Mouse (Mus musculus): ENCODE results near the gene Safb2. TPM values are rescaled to one million over a fixed set of nuclear protein-coding genes. Genes with fewer than 3 reads are reported as not detected.
"Not testable (repeated sequence)": the region's sequence is repeated elsewhere in the genome, so short reads cannot be mapped to it uniquely, and the experiment has no call there.

The Safb2 gene
- total RNA-seq (2021), result 10 to 100 TPM; 36.0 to 41.9 TPM
- long read RNA-seq, experiment 1, partial matches to known transcripts, result 1 of 6 reads
- long read RNA-seq, experiment 1, other reads (novel, unspliced or antisense), result 1 of 6 reads
- long read RNA-seq, experiment 2, partial matches to known transcripts, result 4 of 7 reads
- long read RNA-seq, experiment 2, other reads (novel, unspliced or antisense), result 1 of 7 reads

DNA sequence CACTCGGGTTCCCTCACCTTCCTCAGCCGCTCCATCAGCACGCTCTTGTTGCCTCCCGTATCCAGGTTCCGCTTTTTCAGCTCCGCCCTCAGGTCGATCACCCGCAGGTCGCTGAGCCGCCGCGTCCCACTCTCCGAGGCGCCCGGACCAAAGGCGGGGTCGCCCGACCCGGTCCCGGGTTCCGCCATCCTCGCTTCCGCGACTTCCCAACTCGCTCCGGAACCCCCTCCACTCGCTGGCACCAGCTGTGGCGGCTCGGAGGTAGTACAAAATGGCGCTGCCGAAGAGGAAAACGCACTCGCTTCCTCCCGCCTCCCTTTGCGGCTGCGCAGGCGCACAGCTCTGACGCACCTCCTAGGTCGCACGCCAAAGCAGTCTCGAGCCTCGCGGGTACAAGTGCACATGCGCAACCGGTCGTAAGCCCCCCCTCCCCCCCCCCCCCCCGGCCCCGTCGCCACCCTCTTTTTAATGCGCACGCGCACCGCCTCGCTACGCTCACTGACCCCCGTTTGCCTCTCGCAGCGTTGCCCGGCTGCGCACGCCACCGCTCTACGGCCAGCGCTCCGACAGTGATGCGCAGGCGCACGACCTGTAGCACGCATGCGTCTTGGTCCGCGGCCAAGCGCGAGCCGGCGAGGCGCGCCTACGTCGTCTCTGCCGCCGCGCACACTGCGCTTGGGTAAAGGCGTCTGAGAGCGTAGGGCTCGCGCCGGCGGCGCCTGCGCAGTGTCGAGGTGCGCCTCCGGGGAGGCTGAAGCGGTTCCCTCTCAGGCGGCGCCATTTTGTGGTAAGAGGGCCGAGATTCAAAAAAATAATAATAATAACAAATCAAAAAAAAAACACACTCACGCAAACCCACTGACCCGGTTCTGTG lies at the start of gene Safb2, which contains the start of gene Safb:
Gene Safb2 (minus strand): TSS at position 329 of the 874 bp plus-strand sequence.
Gene Safb (plus strand): TSS at position 569 of the 874 bp plus-strand sequence.
- DNase-seq, result peak; percentile 98 to 100

DNA sequence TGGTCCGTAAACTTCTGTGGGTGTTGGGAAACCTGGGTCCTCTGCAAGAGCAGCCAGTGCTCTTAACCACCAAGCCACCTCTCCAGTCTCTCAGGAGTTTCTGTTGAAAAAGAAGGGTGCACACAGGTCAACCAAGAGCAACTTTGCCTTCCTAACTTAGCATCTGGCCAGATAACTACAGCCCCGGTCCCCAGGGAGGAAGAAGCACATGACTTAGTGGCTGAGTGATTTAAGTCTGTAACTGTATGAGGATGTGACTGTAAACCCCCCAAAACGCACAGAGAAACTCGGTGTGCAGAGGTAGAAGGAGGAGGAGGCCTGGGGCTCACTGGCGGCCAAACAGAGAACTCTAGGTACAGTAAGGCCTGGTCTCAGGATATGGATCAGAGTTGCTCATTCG lies 49.6 kb upstream of the Safb2 start:
- DNase-seq, result no peak

DNA sequence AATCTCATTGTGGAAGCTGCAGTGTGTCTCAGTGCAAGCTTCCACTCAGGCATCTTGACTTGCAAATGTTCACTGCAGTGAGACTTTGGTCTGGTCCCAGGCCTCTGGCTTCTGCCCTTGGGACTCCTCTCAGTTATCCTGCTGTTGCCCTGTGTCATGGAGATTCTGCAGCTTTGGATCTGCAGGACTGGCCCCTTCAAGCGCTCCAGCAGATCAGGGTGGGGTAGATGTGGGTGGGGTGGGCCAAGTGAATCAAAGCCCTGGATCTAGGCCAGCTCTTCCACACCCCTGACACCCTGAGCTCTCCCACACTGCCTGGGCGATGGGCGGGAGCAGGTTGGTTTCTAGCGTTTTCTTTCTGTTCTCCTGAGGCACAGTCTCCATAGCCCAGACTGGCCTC lies 47.4 kb upstream of the Safb2 start:
- DNase-seq, result no peak

DNA sequence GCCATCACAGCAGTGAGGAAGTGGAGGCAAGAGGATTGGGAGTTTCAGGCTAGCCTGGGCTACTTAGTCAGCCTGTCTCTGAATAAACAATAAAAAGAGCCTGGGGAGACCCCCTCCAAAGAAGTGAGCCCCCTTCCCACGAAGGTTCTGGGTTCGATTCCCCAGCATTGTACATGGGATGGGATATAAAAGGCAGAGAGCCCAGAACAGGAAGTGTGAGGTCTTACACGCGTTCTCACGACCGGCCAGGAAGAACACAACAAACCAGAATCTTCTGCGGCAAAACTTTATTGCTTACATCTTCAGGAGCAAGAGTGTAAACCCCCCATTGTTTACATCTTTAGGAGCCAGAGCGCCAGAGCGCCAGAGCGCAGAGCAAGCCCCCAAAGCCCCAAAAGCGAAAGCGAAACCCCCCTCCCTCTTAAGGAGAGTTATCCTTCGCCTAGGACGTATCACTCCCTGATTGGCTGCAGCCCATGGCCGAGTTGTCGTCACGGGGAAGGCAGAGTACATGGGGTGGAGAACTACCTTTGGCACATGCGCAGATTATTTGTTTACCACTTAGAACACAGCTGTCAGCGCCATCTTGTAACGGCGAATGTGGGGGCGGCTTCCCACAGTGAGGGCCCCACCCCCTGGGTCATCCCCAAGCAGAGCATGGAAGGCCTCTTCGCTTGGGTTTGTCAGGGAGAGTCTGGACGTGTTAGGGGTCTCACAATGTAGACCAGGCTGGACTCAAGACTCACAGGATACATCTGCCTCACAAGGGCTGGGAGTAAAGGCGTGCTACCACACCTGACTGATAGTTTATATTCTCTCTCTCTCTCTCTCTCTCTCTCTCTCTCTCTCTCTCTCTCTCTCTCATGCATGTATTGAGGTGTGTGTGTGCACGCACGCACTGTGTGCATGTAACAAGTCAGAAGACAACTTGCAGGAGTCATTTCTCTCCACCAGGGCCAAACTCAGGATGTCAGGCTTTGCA lies 45.7 kb upstream of the Safb2 start:
- not testable (repeated sequence) for DNase-seq

DNA sequence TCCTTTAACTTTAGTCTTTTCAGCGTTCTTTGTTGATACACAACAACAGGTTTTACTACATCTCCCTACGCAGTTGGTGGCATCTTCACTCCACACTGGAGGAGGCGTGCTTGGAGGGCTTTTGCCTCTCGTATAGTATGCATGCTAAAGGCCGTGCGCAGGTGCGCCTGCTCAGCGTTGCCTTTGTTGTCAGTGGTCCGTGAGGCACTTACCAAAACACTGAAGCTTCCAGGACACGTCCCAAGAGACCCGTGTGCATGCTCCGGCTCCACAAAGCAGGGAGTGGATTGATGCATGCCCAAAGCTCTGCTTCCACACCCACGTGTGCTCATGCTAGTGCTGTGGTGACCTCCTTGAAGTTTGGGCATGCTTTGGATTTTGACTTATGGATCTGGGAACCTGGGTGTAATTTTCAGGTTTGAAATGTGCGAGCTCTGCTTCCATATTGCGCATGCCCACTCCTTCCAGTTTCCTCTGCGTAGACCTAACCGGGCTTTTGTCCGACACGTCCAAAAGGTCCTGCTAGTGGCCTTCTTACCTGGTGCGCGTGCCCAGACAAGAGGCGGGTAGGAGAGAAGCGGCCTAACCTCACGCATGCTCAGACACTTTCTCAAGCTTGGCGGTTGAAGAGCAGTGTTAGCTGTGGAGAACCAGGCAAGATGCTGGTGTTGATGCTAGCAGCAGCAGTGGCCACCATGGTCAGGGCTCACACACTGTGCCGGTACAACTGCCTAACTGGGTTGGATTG lies 43.3 kb upstream of the Safb2 start, which contains the start of gene Catsperd:
Gene Catsperd (plus strand): TSS at position 614 of the 748 bp plus-strand sequence.
- no peak for DNase-seq

DNA sequence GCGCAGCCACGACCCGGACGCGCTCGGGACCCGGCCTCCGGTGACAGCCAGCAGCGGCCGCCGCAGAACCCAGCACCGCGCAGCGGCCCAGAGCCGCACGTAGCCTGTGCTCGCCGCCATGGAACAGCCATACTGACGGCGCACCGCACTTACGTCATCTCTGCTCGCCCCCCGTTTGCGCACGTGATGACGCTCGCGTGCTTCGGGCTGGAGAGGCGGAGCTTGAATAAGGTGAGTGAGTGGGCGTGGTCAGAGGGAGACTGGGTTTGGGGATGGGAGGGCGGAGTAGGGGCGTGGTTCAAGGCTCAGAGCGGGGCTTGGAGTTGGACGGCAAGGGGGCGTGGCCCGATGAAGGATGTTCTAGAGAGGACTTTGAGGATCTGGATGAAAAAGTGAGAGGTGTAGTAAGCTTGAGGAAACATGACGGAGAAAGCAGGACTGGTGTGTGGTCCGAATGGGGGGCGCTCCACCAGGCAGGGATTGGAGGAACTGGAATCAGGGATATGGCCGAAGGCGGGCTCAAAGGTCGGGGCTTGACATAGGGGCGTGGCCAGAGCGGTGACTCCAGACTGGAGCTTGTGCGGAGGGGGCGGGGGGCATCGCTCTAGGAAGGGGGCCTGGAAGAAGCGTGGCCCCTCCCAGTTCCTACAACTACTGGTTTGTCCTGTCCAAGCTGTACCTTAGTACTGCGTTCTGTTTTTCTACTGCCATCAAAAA lies 42.5 kb upstream of the Safb2 start, which contains the start of gene Lonp1:
Gene Lonp1 (minus strand): TSS at position 134 of the 717 bp plus-strand sequence.
- DNase-seq, result peak; percentile 96 to 97

DNA sequence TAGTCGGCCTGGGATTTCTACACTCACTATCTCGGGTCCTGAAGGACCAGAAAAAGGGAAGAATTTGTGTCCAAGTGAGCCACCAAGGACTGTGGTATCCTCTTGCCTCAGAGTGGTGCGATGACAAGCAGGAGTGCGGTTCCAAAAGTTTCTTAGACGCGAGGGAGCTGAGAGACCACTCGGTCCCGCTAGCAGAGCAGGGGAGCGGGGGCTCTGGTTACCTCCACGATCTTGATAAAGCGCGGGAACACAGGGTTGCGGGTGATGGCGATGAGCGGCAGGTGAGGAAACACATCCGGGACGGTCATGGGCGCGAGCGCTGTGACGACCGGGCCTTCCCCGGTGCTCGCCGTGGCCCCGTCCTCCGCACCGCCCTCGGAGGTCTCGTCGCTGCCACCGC lies 41.9 kb upstream of the Safb2 start:
- no peak for DNase-seq

DNA sequence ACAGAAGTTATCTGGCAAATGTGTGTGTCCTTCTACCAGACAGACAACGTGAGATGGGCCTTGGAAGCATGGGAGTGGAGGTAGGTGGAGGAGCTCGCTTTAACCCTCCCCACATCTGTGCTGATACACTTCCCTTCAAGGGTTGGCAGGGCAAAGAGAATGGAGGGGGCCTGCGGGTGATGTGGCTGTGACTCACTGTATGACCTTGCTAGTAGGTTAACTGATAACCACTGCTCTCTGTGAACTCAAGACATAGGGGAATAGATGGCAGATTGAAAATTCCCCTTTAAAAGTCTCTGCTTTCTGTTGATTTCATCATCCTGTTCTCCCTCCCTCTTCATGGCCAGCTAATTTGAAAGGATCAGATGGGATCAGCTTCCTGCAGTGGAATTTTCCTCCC lies 41.1 kb upstream of the Safb2 start:
- no peak for DNase-seq

DNA sequence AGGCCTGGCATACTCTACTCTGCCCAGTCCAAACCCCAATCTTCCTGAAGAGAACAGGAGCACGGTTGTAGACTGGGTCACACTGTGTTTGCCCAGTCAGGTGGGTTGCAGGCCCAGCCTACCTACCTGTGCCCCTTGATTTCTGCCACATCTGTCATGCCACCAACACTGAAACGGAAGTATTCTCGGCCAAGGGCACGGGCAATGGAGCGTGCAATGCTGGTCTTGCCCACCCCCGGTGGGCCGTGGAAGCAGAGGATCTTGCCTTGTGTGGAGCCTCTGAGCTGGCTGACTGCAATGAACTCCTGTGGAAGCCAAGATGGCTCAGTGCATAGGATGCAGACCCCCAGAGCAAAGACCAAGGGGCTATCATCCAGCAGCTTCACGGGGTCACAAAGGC lies 33.2 kb upstream of the Safb2 start:
- no peak for DNase-seq

DNA sequence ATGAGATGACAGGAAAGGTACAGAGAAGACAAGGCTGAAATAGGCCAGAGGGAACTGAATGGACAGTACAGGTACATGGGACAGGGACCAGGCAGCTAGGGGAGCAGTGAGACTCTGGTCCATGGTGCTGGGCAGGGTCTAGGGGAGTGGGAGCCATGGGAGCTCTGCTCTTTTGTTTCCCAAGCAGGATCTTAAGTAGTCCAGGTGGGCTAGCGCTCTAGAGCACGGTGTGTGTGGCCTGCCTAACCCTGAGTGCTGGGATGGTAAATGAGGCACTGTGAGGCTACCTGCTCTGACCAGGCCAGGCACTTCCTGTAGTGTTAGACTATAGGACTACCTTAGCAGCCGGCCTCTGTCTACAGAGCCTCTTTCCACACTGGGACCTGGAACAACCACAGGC lies 32.3 kb upstream of the Safb2 start:
- DNase-seq, result no peak

DNA sequence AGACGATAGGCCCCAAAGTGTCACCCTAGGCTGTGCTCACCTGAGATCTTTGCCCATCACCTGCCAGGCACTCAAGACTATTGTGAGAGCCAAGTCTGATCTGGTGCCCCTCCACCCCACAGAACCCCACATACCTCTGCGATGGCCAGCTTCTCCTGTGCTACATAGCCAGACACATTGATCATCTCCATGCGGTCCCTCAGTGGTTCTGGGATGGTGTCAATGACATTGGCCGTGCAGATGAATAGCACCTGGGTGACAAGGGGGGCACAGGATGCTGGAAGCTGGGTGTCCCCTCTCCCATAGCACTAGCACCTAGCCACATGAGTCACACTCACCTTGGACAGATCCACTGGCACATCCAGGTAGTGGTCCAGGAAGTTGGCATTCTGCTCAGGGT lies 31.4 kb upstream of the Safb2 start:
- DNase-seq, result no peak

DNA sequence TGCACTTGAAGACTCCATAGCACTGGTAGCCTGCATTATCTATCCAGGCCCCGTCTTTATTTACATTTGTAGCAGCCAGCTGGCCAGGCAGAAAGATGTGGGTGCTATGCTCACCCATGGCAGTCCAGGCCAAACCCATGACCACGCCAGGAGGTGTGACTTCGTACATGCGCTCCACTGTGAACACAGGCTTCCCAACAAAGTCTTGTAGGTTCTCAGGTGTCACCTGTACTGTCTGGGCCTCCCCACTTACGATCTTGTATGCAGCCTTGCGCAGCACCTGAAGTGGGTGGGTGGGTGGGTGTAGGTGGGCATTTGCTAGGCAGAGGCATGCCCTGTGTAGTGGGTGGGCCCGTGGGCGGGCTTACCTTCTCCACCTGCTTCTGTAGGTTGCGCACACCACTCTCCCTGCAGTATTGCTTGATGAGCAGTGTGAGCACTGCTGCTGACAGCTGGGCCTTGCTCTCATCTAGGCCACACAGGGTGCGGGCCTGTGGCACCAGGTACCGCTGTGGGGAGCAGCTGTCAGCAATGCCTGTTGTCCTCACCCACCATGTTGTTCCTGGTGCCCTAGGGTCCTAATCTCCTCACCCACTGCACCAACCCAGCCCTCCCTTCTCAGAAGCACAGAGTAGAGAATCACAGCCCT lies 30.9 kb upstream of the Safb2 start:
- no peak for DNase-seq

DNA sequence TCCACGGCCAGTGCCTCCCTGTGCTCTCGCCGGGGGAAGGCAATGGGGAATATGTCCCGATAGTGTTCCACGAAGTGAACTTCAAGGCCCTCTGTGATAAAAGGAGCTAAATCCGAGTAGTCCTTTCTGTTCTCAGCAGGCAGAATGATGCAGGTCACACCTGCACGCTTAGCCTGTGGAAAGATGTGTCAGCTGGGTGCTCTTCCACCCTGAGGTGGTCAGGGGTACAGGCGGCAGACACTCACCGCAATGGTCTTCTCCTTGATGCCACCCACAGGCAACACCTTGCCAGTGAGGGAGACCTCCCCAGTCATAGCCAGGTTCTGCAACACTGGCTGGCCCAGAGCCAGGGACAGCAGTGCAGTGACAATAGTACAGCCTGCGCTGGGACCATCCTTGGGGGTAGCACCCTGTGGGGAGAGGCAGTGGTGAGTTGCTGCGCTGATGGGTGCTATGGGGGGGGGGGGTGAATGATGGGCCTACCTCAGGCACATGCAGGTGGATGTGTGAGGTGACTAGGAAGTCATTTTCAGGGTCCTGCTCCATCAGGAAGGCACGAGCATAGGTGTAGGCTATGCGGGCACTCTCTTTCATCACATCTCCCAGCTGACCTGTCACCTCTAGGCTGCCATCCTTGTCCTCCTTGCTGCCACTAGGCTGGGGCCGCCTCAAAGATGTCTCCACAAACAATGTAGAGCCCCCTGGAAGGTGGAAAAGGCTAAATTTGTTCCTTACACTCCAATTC lies 30.2 kb upstream of the Safb2 start:
- no peak for DNase-seq

DNA sequence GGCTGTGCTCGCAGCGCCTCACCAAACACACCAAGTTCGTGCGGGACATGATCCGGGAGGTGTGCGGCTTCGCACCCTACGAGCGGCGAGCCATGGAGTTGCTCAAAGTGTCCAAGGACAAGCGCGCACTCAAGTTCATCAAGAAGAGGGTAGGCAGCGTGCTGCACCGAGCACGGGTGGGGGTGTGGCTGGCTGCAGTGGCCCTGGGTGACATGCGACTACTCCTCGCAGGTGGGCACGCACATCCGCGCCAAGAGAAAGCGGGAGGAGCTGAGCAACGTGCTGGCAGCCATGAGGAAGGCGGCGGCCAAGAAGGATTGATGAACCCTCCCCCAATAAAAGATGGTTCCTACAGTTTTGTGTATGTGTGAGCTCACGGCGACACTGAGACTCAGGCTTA lies 29.5 kb upstream of the Safb2 start:
- peak in 1 of 2 experiments; percentile 30 for DNase-seq

DNA sequence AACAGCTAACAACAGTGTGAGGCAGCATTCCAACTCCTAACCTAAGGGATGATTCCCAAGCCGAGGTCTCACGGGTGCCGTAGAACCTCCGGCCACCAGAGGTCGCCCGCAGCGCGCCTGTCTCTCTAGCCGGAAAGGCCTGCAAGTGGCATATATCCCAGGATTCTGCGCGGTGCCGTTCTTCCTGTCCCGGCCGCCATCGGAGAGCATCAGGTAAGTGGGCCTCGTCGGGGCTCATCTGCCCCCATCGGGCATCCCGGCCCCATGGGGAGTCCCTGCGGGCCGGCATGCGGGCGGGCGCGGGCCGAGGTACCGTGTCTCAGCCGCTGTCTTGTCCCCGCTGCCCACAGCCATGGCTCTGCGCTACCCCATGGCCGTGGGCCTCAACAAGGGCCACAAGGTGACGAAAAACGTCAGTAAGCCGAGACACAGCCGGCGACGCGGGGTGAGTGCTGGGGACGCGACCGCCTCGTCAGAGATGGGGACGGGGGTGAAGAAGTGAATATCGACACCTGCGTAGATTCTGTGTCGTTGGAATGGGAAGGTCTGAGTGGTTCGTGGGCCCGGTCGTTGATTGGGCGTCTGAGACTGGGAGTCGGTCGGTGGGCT lies 29.0 kb upstream of the Safb2 start, which contains the start of gene Rpl36:
Gene Rpl36 (plus strand): TSS at position 181 of the 609 bp plus-strand sequence.
- peak; percentile 96 to 98 for DNase-seq

DNA sequence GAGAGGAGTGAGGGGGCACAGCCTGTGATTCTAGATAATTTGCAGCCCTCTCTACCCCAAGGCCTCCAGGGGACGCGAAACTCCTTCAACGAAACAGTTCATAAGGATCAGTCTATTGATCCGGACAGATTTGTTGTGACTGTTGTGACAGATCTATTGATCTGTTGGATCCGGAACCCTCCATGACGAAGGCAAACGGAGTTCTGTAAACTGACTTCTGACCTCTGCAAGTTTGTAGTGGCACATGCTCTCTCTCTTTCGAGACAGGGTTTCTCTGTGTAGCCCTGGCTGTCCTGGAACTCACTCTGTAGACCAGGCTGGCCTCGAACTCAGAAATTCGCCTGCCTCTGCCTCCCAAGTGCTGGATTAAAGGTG lies 28.2 kb upstream of the Safb2 start:
- not testable (repeated sequence) for DNase-seq

DNA sequence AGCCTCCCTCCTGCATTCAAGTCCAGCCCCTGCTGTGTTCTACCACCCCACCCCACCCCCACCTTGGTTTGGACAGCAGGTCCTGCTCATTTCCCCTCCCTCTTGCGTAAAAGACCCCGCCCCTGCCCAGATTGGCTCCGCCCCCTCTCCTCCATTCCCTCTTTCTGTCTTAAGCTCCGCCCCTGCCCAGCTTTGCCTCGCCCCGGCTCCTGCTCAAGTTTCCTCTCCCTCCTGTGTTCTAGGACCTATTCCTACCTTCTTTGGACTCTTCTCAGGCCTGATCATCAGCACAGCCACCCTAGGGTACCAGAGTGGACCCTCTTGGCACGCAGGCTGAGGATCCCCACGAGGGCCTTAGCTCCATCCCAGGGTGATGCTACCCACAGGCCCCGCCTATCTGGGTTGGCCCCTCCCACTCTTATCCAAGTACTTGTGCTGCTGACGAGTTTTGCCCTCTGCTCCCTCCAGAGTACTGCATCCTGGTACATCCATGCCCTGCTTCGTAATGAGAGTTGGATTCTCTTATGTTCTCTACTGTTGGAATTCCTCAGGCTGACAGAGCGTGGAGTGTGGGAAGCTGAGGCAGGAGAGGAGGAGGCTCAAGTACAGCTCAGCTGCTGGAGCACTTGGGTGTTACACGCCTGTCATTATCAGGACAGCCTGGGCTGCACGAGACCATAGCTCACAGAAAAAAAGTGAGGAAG lies 27.6 kb upstream of the Safb2 start:
- no peak for DNase-seq

DNA sequence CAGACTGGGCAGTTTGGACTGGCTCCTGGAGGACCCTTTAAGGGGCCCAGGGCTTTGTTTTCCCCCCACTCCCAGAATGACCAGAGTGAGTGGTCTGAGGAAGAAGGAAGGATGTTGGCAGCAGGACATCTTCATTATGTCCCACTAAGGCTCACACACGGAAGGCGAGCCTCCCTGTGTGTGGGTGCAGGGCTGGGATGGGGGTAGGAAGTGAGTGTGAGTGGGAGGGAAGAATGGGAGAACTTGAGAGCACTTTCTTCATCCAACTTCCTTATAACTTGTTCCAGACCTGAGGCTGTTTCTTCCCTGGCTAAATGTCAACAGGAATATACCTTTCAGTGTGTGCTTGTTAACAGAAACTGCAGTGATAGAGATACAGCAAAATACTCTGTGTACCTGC lies 26.9 kb upstream of the Safb2 start:
- no peak for DNase-seq
